Mouse (Mus musculus) brain, embryonic 18.5 days (tissue): Measurements from ENCODE around the gene Fam107a.

ENCODE experiments used
- DNase-seq: peaks from one replicate; pipeline ENCODE4 v3.0.0-alpha.2; 2012; ENCODE audit warnings: low read depth, low spot score

Gene Fam107a

GRCm38 (mm10) chr14:8257521-8258334, 60.1 kb downstream of the Fam107a start:
- DNase-seq: no peak

GRCm38 (mm10) chr14:8256881-8257280, 60.9 kb downstream of the Fam107a start:
- DNase-seq: no peak

GRCm38 (mm10) chr14:8256072-8256471, 61.8 kb downstream of the Fam107a start:
- no peak for DNase-seq

GRCm38 (mm10) chr14:8255076-8255729, 62.6 kb downstream of the Fam107a start:
- DNase-seq: peak; percentile 22

GRCm38 (mm10) chr14:8251330-8251885, 66.4 kb downstream of the Fam107a start:
- no peak for DNase-seq

GRCm38 (mm10) chr14:8250141-8250871, 67.5 kb downstream of the Fam107a start:
- DNase-seq: no peak

GRCm38 (mm10) chr14:8249206-8249605, 68.6 kb downstream of the Fam107a start:
- no peak for DNase-seq

- no peak for DNase-seq
These were observed 70.9 kb downstream of the Fam107a start for GRCm38 (mm10) chr14:8246878-8247277.
